ENCODE assay signal across 8 mouse cellular contexts in the genomic region with DNA sequence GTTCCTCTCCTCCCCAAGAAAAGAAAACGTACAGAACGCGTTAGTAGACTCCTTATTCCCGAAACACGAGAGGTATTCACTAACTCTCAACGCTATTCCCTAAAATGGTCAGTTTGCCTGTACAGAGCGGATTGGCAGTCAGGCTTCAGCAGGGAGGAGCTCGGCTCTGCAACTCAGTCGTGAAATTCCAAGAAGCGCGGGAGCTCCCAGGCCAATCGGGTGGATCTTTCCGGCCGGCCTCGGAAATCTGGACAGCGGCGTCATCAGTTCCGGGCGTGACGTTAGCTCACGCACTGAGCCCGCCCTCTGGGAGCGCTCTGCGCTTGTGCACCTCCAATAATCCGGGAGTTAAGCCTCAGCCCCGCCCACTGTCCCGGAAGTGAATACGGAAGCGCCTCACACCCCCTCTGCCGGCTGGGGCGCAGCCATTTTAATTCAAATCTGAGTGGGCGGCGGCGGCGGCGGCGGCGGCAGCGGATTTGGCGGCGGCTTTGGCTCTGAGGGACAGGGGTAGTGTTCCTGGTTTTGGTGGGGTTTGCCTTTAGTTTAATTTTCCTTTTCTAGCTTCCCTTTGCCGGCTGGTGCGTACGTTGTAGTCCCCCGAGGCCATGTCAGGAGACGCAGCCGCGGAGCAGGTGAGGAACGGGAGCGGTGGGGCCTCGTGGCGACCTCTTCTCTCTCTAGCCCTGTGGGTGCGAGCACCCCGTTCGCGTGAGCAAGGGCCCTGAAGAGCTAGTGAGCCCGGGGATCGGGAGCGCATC. TPM values are rescaled to one million over a fixed set of nuclear protein-coding genes. Genes with fewer than 3 reads are reported as not detected.
DNase-seq lines count a peak whose midpoint lies in the region; ATAC-seq and TF ChIP-seq lines count a peak whose summit lies in the region.

A gene (plus strand): TSS at position 456 of the 761 bp plus-strand sequence.

- WGBS in forebrain, embryonic 16.5 days: 0% methylated on average over 49 of the region's 59 CpGs
- WGBS in lung, embryonic 14.5 days: under 1% methylated on average over 59 of the region's 59 CpGs
- WGBS in olfactory bulb, adult 2 months: under 1% methylated on average over 59 of the region's 59 CpGs
- under 1% methylated on average over 59 of the region's 59 CpGs for WGBS in thymus, adult 2 months

- H3K36me3 ChIP-seq in G1E (replicated peaks): peaks cover 13% of the 10 kb centered on the region
- no peaks in the 10 kb centered on the region for H3K36me3 ChIP-seq in forebrain, embryonic 16.5 days (ENCODE audit: control insufficient read depth, insufficient read depth)
- peaks cover 3% of the 10 kb centered on the region; the same call in 1 of the 2 replicates for H3K36me3 ChIP-seq in lung, embryonic 14.5 days (ENCODE audit: insufficient read depth)
- H3K36me3 ChIP-seq in thymus, adult 2 months (ENCODE audit: control insufficient read depth, insufficient read depth, low read length): no peaks in the 10 kb centered on the region

- H3K9ac ChIP-seq in forebrain, embryonic 16.5 days (replicated peaks; ENCODE audit: low read depth, low read length): peak within 1 kb of the TSS; percentile 76
- H3K9ac ChIP-seq in lung, embryonic 14.5 days: peak within 1 kb of the TSS; percentile 97

- H3K27ac ChIP-seq in forebrain, embryonic 16.5 days (ENCODE audit: low read length): peak within 1 kb of the TSS; percentile 82
- H3K27ac ChIP-seq in layer of hippocampus, adult 2 months: peak within 1 kb of the TSS; percentile 98
- peak within 1 kb of the TSS; percentile 91 for H3K27ac ChIP-seq in lung, embryonic 14.5 days (ENCODE audit: low read depth)
- H3K27ac ChIP-seq in olfactory bulb, adult 2 months (ENCODE audit: insufficient read depth, low read depth, low read length): peak within 1 kb of the TSS; percentile 76
- H3K27ac ChIP-seq in thymus, adult 2 months (ENCODE audit: control insufficient read depth, insufficient read depth, low read length): peak within 1 kb of the TSS; percentile 60

- no peaks in the 10 kb centered on the region for H3K27me3 ChIP-seq in G1E (ENCODE audit: insufficient read depth, low read length)
- no peaks in the 10 kb centered on the region for H3K27me3 ChIP-seq in forebrain, embryonic 16.5 days (replicated peaks; ENCODE audit: control insufficient read depth, insufficient read depth, low read length)
- H3K27me3 ChIP-seq in lung, embryonic 14.5 days (ENCODE audit: insufficient read depth, low read length): no peaks in the 10 kb centered on the region
- H3K27me3 ChIP-seq in thymus, adult 2 months (ENCODE audit: control insufficient read depth, insufficient read depth, low read length): no peaks in the 10 kb centered on the region

- peak; percentile 96 for ATAC-seq in G1E (ENCODE audit: extremely low read depth, insufficient number of reproducible peaks, low FRiP score, poor library complexity, severe bottlenecking)
- ATAC-seq in forebrain, embryonic 16.5 days: peak; percentile 100
- ATAC-seq in lung, embryonic 14.5 days (ENCODE audit: insufficient read depth): peak; percentile 99

- H3K4me2 ChIP-seq in forebrain, embryonic 16.5 days (ENCODE audit: low read length): peak within 1 kb of the TSS; percentile 87
- H3K4me2 ChIP-seq in lung, embryonic 14.5 days: peak within 1 kb of the TSS; percentile 86

- intact Hi-C loops in heart, postnatal 36 days (cut with DNase I): loop anchor here (2.0 kb wide), 1 partner anchor 95 kb away; a partner anchor contains a TSS

- DNase-seq in G1E (ENCODE audit: low spot score): peak; percentile 79
- peak; percentile 99 to 100 for DNase-seq in cerebellum, adult 18-20 months
- DNase-seq in heart, postnatal 36 days: peak; percentile 98
- peak; percentile 99 to 100 for DNase-seq in layer of hippocampus, adult 2 months (ENCODE audit: low spot score in 2 of 2)
- peak; percentile 100 for DNase-seq in lung, embryonic 14.5 days
- peak; percentile 97 for DNase-seq in thymus, adult 2 months

- peak within 1 kb of the TSS; percentile 93 for H3K4me3 ChIP-seq in G1E (ENCODE audit: low read depth, low read length)
- peak within 1 kb of the TSS; percentile 64 for H3K4me3 ChIP-seq in forebrain, embryonic 16.5 days (replicated peaks; ENCODE audit: low read length)
- H3K4me3 ChIP-seq in layer of hippocampus, adult 2 months: peak within 1 kb of the TSS; percentile 90
- peak within 1 kb of the TSS; percentile 92 for H3K4me3 ChIP-seq in lung, embryonic 14.5 days (ENCODE audit: low read depth, low read length)
- peak within 1 kb of the TSS; percentile 72 for H3K4me3 ChIP-seq in olfactory bulb, adult 2 months (ENCODE audit: insufficient read depth, low read depth, low read length)
- H3K4me3 ChIP-seq in thymus, adult 2 months (ENCODE audit: control insufficient read depth, insufficient read depth, low read length): peak within 1 kb of the TSS; percentile 98

- H3K9me3 ChIP-seq in G1E (replicated peaks): no peaks in the 10 kb centered on the region
- no peaks in the 10 kb centered on the region for H3K9me3 ChIP-seq in forebrain, embryonic 16.5 days (ENCODE audit: control insufficient read depth, low read length)
- no peaks in the 10 kb centered on the region for H3K9me3 ChIP-seq in lung, embryonic 14.5 days (ENCODE audit: low read depth, low read length)

- no peak for TF ChIP-seq CTCF in G1E (IDR thresholded peaks at IDR 0.05; ENCODE audit: low read depth, low read length)
- peak; percentile 68 for TF ChIP-seq CTCF in layer of hippocampus, adult 2 months (conservative IDR thresholded peaks at IDR 0.05)
- TF ChIP-seq CTCF in lung, embryonic 14.5 days (IDR thresholded peaks at IDR 0.05; ENCODE audit: low read depth): peak; percentile 48
- no peak for TF ChIP-seq CTCF in olfactory bulb, adult 2 months (IDR thresholded peaks at IDR 0.05; ENCODE audit: insufficient read depth, low read depth, low read length)
- peak; percentile 71 for TF ChIP-seq CTCF in thymus, adult 2 months (IDR thresholded peaks at IDR 0.05; ENCODE audit: borderline replicate concordance, control insufficient read depth, extremely low read depth, insufficient read depth, low read length, poor library complexity)

- peak; percentile 68; the same call in 1 of the 2 replicates for TF ChIP-seq POLR2A in olfactory bulb, adult 2 months (IDR thresholded peaks at IDR 0.05; ENCODE audit: insufficient read depth, low read depth, low read length)
- peak; percentile 65; the same call in 1 of the 2 replicates for TF ChIP-seq POLR2A in thymus, adult 2 months (IDR thresholded peaks at IDR 0.05; ENCODE audit: control insufficient read depth, extremely low read depth, insufficient read depth, low read length, poor library complexity)

- peaks cover 30% of the 10 kb centered on the region for H3K4me1 ChIP-seq in G1E (ENCODE audit: insufficient read depth, low read depth, low read length)
- H3K4me1 ChIP-seq in forebrain, embryonic 16.5 days (replicated peaks; ENCODE audit: control insufficient read depth, insufficient read depth, low read length): peaks cover 30% of the 10 kb centered on the region
- H3K4me1 ChIP-seq in lung, embryonic 14.5 days (ENCODE audit: insufficient read depth): peaks cover 6% of the 10 kb centered on the region; the same call in 1 of the 2 replicates
- 0 out of 2 replicates have a peak, but pooled peaks cover 2% of the 10 kb centered on the region for H3K4me1 ChIP-seq in olfactory bulb, adult 2 months (ENCODE audit: control insufficient read depth, insufficient read depth, low read length)
- H3K4me1 ChIP-seq in thymus, adult 2 months (replicated peaks; ENCODE audit: control insufficient read depth, insufficient read depth, low read length): peaks cover 4% of the 10 kb centered on the region

RNA-seq across cellular contexts. Expression of the gene that starts here (rescaled TPM):
- total RNA-seq in G1E (2014; fragmentation: Nextera tagmentation): 88.1 and 91.7 TPM in 2 replicates
- total RNA-seq in G1E (2017): 30.3 and 30.4 TPM in 2 replicates
- polyA plus RNA-seq in G1E (2012): 3.0 and 7.7 TPM in 2 replicates
- 104 and 114 TPM in 2 replicates for polyA plus RNA-seq in forebrain, embryonic 16.5 days (2015; fragmentation: Nextera tagmentation; extraction: Ambion mirVana)
- 10 to 100 TPM in 1 of 2 experiments, 1 to 10 TPM in 1; 10.0 to 10.7 TPM for total RNA-seq in heart, postnatal 36 days (2021)
- 10 to 100 TPM; 45.3 to 46.2 TPM for total RNA-seq in layer of hippocampus, adult 2 months (2021)
- 68.8 and 68.9 TPM in 2 replicates for polyA plus RNA-seq in lung, embryonic 14.5 days (2014; fragmentation: Nextera tagmentation; extraction: Ambion mirVana)
- polyA plus RNA-seq in olfactory bulb, adult 2 months (2012; ENCODE audit: insufficient read depth, insufficient read length, low replicate concordance, missing spikeins): not detected in 2 replicates
- 15.5 and 17.4 TPM in 2 replicates for polyA plus RNA-seq in thymus, adult 2 months (2012; rRNA removed)

Comparison
In these comparisons a context has a peak if more than half of its experiments do, and no peak if none do; other contexts are left out.
1. Peak in every context shown above with its lines: DNase-seq, ATAC-seq, H3K4me3 ChIP-seq and H3K27ac ChIP-seq.
2. CTCF ChIP-seq: peak in layer of hippocampus, adult 2 months (single experiment), lung, embryonic 14.5 days (single experiment) and thymus, adult 2 months (single experiment); none in G1E (single experiment) and olfactory bulb, adult 2 months (single experiment).